Mouse (Mus musculus) intestine, embryonic 15.5 days (tissue): Measurements from ENCODE around the gene Ttyh2. TPM values are rescaled to one million over a fixed set of nuclear protein-coding genes. Genes with fewer than 3 reads are reported as not detected.

ENCODE experiments used
- ATAC-seq: fragments of 200-750 bp; cut with Nextera tagmentation; 2 replicates; pipeline ENCODE4 v1.8.0; 2017; ENCODE audit warnings: moderate TSS enrichment, moderate library complexity
- H3K27ac ChIP-seq: fragments of 300-500 bp; sonication (generic); 2 replicates; pipeline ENCODE4 v1.5.1; 2015; ENCODE audit warnings: mild to moderate bottlenecking, inconsistent platforms
- H3K27me3 ChIP-seq: fragments of 300-500 bp; sonication (generic); replicated peaks from 2 replicates; pipeline ENCODE4 v1.6.1; 2015; ENCODE audit warnings: inconsistent platforms
- H3K36me3 ChIP-seq: fragments of 300-500 bp; sonication (generic); 2 replicates; pipeline ENCODE4 v1.6.1; 2015; ENCODE audit warnings: inconsistent platforms
- H3K4me1 ChIP-seq: fragments of 300-500 bp; sonication (generic); replicated peaks from 2 replicates; pipeline ENCODE4 v1.6.1; 2015; ENCODE audit warnings: inconsistent platforms
- H3K4me2 ChIP-seq: fragments of 300-500 bp; sonication (generic); replicated peaks from 2 replicates; pipeline ENCODE4 v1.6.1; 2015; ENCODE audit warnings: mild to moderate bottlenecking, inconsistent platforms
- H3K4me3 ChIP-seq: fragments of 300-500 bp; sonication (generic); replicated peaks from 2 replicates; pipeline ENCODE4 v1.5.1; 2015; ENCODE audit warnings: inconsistent platforms
- H3K9ac ChIP-seq: fragments of 300-500 bp; sonication (generic); 2 replicates; pipeline ENCODE4 v1.6.1; 2015; ENCODE audit warnings: inconsistent platforms
- H3K9me3 ChIP-seq: fragments of 300-500 bp; sonication (generic); 2 replicates; pipeline ENCODE4 v1.6.1; 2016; ENCODE audit warnings: inconsistent platforms
- WGBS: fragments of 180-500 bp; shearing (Covaris S2); methylation state at CpG from one replicate; pipeline ENCODE4 v1.1.7; 2015; 5-methylcytosine and 5-hydroxymethylcytosine counted together
- polyA plus RNA-seq: library from polyadenylated mRNA; unstranded; fragments of >200 nt; fragmentation: Nextera tagmentation; extraction: Ambion mirVana; gene quantifications from 2 replicates; pipeline ENCODE4 v1.2.1, GENCODE M21; 2015

Ttyh2 gene
- polyA plus RNA-seq, 1 experiment from 2014 or later = 28.5 TPM

DNA sequence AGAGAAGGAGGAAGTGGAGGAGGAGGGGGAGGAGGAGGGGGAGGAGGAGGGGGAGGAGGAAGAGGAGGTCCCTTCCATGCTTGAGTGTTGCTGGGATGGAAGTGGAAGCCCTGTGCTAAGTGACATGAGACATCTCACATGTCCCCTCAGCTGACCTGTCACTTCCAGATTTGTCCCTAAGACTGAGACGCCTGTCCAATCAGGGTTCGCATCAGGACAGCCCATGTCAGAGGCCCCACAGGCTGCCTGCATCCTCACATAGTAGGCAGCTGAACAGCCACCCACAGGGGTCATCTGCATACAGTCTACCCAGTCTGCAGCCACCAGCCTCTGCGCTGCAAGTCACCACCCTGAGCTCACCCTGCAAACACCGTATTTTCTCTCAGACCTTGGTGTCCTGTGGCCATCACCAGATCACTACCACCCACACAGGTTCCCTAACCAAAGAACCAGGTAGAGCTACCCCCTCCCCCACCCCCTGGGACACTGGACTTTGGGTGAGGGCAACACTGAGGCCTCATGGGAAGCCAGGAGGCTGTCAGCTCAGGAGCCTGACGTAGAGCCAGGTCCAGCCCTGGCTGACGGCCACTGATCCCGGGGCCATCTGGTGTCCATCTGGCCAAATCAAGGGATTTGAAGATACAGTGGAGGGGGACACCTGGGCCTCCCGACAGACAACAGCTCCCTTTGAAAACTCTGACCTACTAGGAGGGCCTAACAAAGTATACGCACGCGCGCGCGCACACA, 9.6 kb downstream of the Ttyh2 start:
- no peak overlapping the region for H3K4me2 ChIP-seq
- H3K27ac ChIP-seq = no peak overlapping the region
- WGBS = 69% methylated on average over 14 of the region's 14 CpGs
- no peaks in the 10 kb centered on the region for H3K27me3 ChIP-seq
- H3K9me3 ChIP-seq = no peaks in the 10 kb centered on the region
- no peak overlapping the region for H3K4me3 ChIP-seq
- H3K4me1 ChIP-seq = peaks cover 26% of the 10 kb centered on the region
- peak; percentile 19; the same call in 1 of the 2 replicates for ATAC-seq
- H3K36me3 ChIP-seq = no peaks in the 10 kb centered on the region
- H3K9ac ChIP-seq = no peak overlapping the region

DNA sequence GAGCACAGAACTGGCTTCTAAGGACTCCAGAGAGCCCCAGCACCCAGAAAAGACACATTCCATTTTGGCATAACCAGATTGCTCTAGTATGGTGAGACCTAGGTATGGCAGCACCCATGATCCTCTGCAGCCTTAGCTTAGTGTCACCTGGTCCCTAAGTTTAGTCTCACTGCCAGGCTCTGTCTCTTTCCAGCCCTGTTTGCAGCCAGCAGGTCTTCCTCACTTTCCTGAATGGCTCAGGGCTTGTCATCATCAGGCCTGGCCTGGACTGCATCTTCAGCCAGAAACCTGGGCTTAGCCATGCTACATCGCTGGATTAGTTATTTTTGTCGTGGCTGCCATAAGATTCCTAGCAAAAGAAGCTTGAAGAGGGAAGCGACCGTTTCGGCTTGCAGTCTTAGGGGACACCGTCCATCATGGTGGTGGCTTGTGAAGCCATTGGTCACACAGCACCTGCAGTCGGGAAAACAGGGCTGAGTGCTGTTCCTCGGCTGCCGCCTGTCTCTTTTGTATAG, 10.4 kb downstream of the Ttyh2 start:
- H3K36me3 ChIP-seq = no peaks in the 10 kb centered on the region
- H3K27ac ChIP-seq = no peak overlapping the region
- ATAC-seq = no peak
- 84% methylated on average over 9 of the region's 9 CpGs for WGBS
- no peaks in the 10 kb centered on the region for H3K27me3 ChIP-seq
- H3K4me2 ChIP-seq = no peak overlapping the region
- H3K4me3 ChIP-seq = no peak overlapping the region
- peaks cover 18% of the 10 kb centered on the region; the same call in 1 of the 2 replicates for H3K4me1 ChIP-seq
- no peaks in the 10 kb centered on the region for H3K9me3 ChIP-seq
- no peak overlapping the region for H3K9ac ChIP-seq

DNA sequence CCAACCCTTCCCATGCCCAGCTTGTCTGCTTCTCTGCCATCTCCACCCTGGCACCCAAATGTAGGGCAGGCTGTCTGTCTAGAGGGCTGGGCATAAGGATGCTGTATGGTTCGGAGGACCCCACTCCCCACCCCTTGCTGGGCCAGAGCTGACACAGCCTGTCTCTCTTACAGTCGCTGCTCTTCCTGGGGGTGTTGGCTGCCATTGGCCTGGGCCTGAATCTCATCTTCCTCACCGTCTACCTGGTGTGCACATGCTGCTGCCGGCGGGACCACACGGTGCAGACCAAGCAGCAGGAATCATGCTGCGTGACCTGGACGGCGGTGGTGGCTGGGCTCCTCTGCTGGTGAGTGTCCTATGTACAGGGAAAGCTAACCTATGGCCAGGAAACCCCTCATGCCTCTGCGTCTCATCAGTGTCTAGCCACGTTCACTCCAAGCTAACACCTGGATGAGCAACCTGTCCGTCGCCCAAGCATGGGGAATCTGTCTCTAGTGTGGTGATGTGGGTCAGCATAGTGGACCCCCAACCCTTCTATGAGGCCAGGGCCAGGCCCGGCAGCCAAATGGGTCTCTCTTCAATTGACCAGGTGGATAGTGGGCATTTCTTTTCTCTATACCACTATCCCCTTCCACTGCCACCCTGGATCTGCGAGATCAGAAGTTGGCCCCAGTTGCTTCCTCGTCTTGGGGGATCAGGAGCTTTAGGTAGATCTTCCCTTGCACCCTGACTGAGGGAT, 11.2 kb downstream of the Ttyh2 start:
- Histone ChIP-seq H3K27me3 (no peaks in the 10 kb centered on the region), H3K27ac (no peak overlapping the region), H3K36me3 (no peaks in the 10 kb centered on the region), H3K9ac (no peak overlapping the region), H3K4me2 (no peak overlapping the region), H3K4me3 (no peak overlapping the region), H3K9me3 (no peaks in the 10 kb centered on the region), H3K4me1 (peaks cover 15% of the 10 kb centered on the region; the same call in 1 of the 2 replicates)
- 89% methylated on average over 16 of the region's 16 CpGs for WGBS
- ATAC-seq = no peak

DNA sequence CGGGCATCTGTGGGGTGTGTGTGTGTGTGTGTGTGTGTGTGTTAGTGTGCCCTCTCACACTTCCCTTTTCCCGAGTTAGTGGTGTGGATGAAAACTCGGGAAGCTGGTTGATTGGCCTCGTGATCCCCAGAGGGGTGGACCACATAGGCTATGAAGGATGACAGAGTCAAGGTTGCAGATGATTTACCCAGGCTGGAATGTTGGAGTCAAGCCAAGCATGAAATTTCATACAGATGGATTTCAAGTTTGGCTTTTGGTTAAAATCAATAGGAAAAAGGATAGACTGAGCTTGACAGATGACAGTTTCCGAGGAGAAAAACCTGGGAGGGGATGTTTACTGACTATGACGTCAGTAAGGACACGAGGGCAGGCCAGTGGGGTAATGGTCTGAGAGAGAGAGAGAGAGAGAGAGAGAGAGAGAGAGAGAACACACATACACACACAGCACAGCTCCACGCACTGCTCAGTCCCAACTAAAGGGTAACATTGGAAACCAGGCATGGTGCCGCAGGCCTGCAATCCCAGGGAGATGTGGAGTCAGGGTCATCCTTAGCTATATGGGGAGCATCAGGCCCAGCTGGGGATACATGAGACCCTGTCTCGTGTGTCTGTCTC, 12.4 kb downstream of the Ttyh2 start:
- no peak overlapping the region for H3K9ac ChIP-seq
- WGBS = 33% methylated on average over 9 of the region's 10 CpGs
- no peak overlapping the region for H3K27ac ChIP-seq
- no peaks in the 10 kb centered on the region for H3K27me3 ChIP-seq
- no peaks in the 10 kb centered on the region for H3K9me3 ChIP-seq
- no peak overlapping the region for H3K4me2 ChIP-seq
- peaks cover 15% of the 10 kb centered on the region; the same call in 1 of the 2 replicates for H3K4me1 ChIP-seq
- no peak overlapping the region for H3K4me3 ChIP-seq
- peak; percentile 27; the same call in 1 of the 2 replicates for ATAC-seq
- H3K36me3 ChIP-seq = no peaks in the 10 kb centered on the region

DNA sequence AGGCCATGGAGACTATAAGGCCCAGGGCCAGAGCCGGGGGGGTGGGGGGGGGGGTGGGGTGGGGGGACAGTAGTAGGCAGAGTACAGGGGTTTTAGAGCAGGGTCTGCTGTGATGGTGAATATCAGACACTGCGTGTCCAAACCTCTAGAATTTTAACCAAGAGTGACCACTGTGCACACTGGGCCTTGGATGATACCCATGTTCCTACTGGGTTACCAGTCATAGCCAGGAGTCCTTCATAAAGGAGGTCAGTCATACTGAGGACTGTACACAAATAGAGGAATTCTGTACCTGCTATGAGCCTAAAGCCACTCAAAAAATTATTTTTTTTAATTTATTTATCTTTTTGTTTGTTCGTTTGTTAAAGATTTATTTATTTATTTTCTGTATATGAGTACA, 13.5 kb downstream of the Ttyh2 start:
- WGBS = 85% methylated on average over 3 of the region's 3 CpGs
- H3K27ac ChIP-seq = no peak overlapping the region
- no peak for ATAC-seq
- H3K9me3 ChIP-seq = no peaks in the 10 kb centered on the region
- H3K27me3 ChIP-seq = no peaks in the 10 kb centered on the region
- no peaks in the 10 kb centered on the region for H3K36me3 ChIP-seq
- H3K4me2 ChIP-seq = no peak overlapping the region
- no peak overlapping the region for H3K9ac ChIP-seq
- H3K4me3 ChIP-seq = no peak overlapping the region
- peaks cover 15% of the 10 kb centered on the region; the same call in 1 of the 2 replicates for H3K4me1 ChIP-seq

DNA sequence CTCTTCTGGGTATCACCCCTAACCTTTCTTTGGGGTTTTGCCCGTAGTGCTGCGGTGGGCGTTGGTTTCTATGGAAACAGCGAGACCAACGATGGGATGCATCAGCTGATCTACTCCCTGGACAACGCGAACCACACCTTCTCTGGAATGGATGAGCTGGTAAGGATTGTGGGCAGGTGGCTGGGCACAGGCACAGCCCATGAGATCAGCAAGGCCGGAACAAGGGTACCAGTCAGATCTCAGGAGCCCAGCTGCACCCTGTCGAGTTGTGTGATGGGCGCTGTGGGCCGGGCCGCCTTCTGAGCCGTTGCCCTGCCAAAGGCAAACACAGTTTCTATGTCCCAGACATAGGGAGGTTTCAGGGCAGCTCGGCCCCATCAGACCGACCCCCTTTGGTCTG, 15.0 kb downstream of the Ttyh2 start:
- ATAC-seq = no peak
- H3K4me2 ChIP-seq = no peak overlapping the region
- no peaks in the 10 kb centered on the region for H3K36me3 ChIP-seq
- no peak overlapping the region for H3K4me3 ChIP-seq
- H3K27me3 ChIP-seq = no peaks in the 10 kb centered on the region
- no peak overlapping the region for H3K27ac ChIP-seq
- H3K9ac ChIP-seq = no peak overlapping the region
- H3K4me1 ChIP-seq = peaks cover 4% of the 10 kb centered on the region; the same call in 1 of the 2 replicates
- 89% methylated on average over 15 of the region's 15 CpGs for WGBS
- H3K9me3 ChIP-seq = no peaks in the 10 kb centered on the region

DNA sequence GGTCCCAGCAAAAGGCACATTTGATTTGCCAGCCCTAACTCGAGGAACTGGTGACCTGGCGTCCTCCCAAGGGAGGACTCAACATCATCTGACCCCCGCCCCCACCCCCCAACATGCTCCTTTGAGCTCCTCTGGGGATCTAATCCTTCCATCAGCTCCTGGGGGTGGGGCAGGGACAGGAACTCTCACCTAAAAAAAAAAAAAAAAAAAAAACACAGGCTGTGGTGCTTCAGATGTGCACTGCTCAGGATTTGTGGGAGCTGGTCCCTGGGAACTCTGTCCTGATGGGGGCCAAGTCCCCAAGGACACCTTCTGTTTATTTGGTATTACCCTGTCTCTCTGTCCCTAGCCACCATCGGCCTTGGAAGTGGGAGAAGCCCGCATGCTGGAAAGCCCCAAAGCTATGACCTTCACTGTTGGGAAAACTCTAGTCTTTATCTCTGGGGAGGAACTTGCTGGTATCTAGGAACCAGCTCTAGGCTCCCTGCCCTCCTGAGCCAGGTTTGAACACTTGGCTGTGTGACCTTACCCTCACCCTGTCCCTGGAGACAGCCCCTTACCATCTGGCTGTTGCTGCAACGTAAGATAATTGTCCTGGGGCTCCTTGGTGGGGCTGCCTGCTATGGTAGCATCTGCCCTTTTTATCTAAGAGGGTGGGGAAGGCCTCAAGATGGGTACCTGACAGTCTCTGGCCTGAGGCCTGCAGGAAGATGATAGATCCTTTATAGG, 16.4 kb downstream of the Ttyh2 start:
- H3K36me3 ChIP-seq = no peaks in the 10 kb centered on the region
- H3K4me2 ChIP-seq = no peak overlapping the region
- H3K9me3 ChIP-seq = no peaks in the 10 kb centered on the region
- H3K27me3 ChIP-seq = no peaks in the 10 kb centered on the region
- 63% methylated on average over 6 of the region's 6 CpGs for WGBS
- no peak overlapping the region for H3K9ac ChIP-seq
- 0 out of 2 replicates have a peak, but pooled peaks cover 4% of the 10 kb centered on the region for H3K4me1 ChIP-seq
- no peak overlapping the region for H3K27ac ChIP-seq
- no peak for ATAC-seq
- H3K4me3 ChIP-seq = no peak overlapping the region

DNA sequence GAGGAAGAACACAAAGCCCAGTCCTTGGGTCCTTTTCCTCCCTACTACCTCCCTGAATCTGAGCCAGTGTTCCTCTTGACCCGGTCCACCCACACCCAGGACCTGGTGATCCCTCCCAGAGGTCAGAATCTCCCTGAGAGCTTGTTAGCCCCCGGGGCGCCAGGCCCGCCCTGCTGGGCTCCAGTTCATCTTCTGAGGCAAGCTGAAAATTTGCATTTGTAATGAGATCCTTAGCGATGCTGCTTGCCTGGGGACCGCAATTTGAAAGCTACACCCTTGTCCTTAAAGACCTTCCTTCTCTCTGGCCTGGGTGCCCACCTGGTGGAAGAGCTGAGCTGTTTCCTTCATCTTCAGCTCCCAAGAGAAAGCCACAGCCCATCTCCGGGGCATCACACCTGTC, 17.4 kb downstream of the Ttyh2 start:
- no peak for ATAC-seq
- no peaks in the 10 kb centered on the region for H3K36me3 ChIP-seq
- H3K27me3 ChIP-seq = no peaks in the 10 kb centered on the region
- H3K27ac ChIP-seq = no peak overlapping the region
- WGBS = 57% methylated on average over 7 of the region's 7 CpGs
- no peaks in the 10 kb centered on the region for H3K9me3 ChIP-seq
- H3K4me2 ChIP-seq = no peak overlapping the region
- H3K9ac ChIP-seq = no peak overlapping the region
- no peak overlapping the region for H3K4me3 ChIP-seq
- 0 out of 2 replicates have a peak, but pooled peaks cover 4% of the 10 kb centered on the region for H3K4me1 ChIP-seq

DNA sequence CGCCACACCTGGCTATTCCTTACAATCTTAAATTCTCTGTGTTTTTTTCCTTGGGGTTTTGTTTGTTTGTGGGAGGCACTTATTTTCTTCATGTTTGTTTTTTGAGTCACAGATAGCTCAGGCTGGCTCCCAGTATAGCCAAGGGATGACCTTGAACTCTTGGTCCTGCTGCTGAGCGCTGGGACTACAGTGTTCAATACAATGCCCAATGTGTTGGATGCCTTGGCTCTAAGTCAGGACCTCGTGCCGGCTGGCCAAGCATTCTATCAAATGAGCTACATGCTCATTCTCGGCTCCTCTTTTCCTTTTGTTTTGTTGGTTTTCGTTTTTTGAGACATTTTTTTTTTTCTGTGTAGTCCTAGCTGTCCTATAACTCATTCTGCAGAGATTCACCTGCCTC, 18.2 kb downstream of the Ttyh2 start:
- no peak overlapping the region for H3K27ac ChIP-seq
- no peaks in the 10 kb centered on the region for H3K9me3 ChIP-seq
- ATAC-seq = no peak
- no peaks in the 10 kb centered on the region for H3K4me1 ChIP-seq
- H3K4me2 ChIP-seq = no peak overlapping the region
- H3K36me3 ChIP-seq = no peaks in the 10 kb centered on the region
- H3K27me3 ChIP-seq = no peaks in the 10 kb centered on the region
- H3K4me3 ChIP-seq = no peak overlapping the region
- no peak overlapping the region for H3K9ac ChIP-seq
- WGBS = 88% methylated on average over 6 of the region's 6 CpGs

DNA sequence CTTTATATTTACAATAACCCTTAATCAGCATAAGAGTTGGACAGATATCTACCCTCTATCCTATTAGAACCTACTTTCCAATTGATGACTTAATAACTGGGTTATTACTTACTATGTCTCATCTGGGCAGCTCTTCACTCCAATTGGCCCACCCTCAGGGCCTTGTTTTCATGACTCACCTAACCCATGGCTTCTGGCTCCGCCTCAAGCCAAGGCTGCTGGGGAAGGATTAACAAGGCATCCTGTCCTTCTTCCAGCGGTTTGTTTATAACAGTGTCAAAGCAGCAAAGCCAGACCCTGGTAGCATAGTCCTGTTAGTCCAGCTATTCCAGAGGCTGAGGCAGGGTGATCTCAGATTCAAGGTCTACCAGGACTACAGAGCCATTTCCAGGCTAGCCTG, 19.2 kb downstream of the Ttyh2 start:
- WGBS = 75% methylated on average over 2 of the region's 2 CpGs
- Histone ChIP-seq H3K27ac (no peak overlapping the region), H3K9me3 (no peaks in the 10 kb centered on the region), H3K4me2 (no peak overlapping the region), H3K4me3 (no peak overlapping the region), H3K27me3 (no peaks in the 10 kb centered on the region), H3K9ac (no peak overlapping the region), H3K4me1 (no peaks in the 10 kb centered on the region), H3K36me3 (no peaks in the 10 kb centered on the region)
- no peak for ATAC-seq

DNA sequence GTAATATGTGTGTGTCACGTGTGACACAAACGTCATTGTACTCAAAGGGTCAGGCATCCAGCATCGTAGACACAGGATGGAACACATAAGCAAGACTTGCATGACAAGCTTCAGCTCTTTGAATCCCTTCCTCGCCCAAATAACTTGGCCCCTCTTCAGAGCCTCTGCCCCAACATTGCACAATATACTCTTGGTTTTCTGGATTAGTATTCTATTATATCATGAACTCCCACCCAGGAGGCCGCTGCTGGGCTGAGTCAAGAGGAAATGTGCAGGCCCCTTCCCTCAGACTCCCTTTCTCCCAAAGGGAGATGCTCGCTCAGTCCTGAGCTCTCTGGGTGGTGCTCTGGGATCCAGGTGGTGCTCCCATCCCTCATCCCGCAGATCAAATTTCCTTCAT, 23.3 kb downstream of the Ttyh2 start:
- Histone ChIP-seq H3K36me3 (no peaks in the 10 kb centered on the region), H3K9me3 (no peaks in the 10 kb centered on the region), H3K4me1 (0 out of 2 replicates have a peak, but pooled peaks cover 3% of the 10 kb centered on the region), H3K27ac (no peak overlapping the region), H3K4me3 (no peak overlapping the region), H3K9ac (no peak overlapping the region), H3K27me3 (no peaks in the 10 kb centered on the region), H3K4me2 (no peak overlapping the region)
- 93% methylated on average over 7 of the region's 7 CpGs for WGBS
- no peak for ATAC-seq

DNA sequence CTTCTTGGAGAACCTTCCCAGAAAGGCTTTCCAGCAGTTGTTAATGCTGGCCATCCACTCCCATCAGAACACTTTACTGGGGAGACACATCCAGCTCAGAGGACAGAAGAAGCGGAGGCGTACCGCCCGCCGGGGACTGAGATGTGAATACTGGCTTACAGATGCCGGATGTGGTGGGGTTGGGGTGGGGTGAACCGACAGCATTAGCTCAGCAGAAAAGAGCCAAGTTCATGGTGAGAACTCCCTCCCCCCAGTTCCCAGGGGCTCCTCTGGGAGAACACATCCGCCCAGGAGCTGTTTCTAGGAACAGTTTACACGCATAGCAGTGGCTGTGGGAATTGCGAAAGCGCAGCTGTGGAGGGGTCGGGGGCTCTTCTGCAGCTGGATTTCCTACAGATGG, 24.3 kb downstream of the Ttyh2 start:
- no peak overlapping the region for H3K4me2 ChIP-seq
- H3K9ac ChIP-seq = no peak overlapping the region
- H3K27me3 ChIP-seq = no peaks in the 10 kb centered on the region
- no peaks in the 10 kb centered on the region for H3K36me3 ChIP-seq
- no peaks in the 10 kb centered on the region for H3K9me3 ChIP-seq
- 73% methylated on average over 12 of the region's 12 CpGs for WGBS
- H3K27ac ChIP-seq = no peak overlapping the region
- H3K4me3 ChIP-seq = no peak overlapping the region
- peak; percentile 39; the same call in 1 of the 2 replicates for ATAC-seq
- peaks cover 7% of the 10 kb centered on the region; the same call in 1 of the 2 replicates for H3K4me1 ChIP-seq
